Mouse (Mus musculus) limb, embryonic 14.5 days (tissue): Measurements from ENCODE around the gene Cdk9. TPM values are rescaled to one million over a fixed set of nuclear protein-coding genes. Genes with fewer than 3 reads are reported as not detected.

ENCODE experiments used
- ATAC-seq: fragments of 200-750 bp; cut with Nextera tagmentation; 2 replicates; pipeline ENCODE4 v1.8.0; 2017; ENCODE audit warnings: low read depth, moderate number of reproducible peaks, moderate TSS enrichment; ENCODE audit not compliant: low FRiP score
- DNase-seq: peaks from one replicate; pipeline ENCODE4 v3.0.0-alpha.2; 2015; ENCODE audit warnings: low spot score
- H3K27ac ChIP-seq: fragments of 300-500 bp; sonication (generic); replicated peaks from 2 replicates; pipeline ENCODE4 v1.5.1; 2014; ENCODE audit warnings: low read depth, mild to moderate bottlenecking, low read length, moderate library complexity, mixed read lengths
- H3K27me3 ChIP-seq: fragments of 300-500 bp; sonication (generic); 2 replicates; pipeline ENCODE4 v1.6.1; 2014; ENCODE audit warnings: low read length, mixed read lengths; ENCODE audit not compliant: control insufficient read depth, insufficient read depth
- H3K36me3 ChIP-seq: fragments of 300-500 bp; sonication (generic); 2 replicates; pipeline ENCODE4 v1.6.1; 2014; ENCODE audit warnings: mild to moderate bottlenecking, low read length, moderate library complexity, mixed read lengths; ENCODE audit not compliant: control insufficient read depth, insufficient read depth
- H3K4me1 ChIP-seq: fragments of 300-500 bp; sonication (generic); 2 replicates; pipeline ENCODE4 v1.6.1; 2014; ENCODE audit warnings: antibody characterized with exemption, low read length, mixed read lengths; ENCODE audit not compliant: control insufficient read depth, insufficient read depth
- H3K4me2 ChIP-seq: fragments of 300-500 bp; sonication (generic); replicated peaks from 2 replicates; pipeline ENCODE4 v1.6.1; 2014; ENCODE audit warnings: low read depth, mild to moderate bottlenecking, low read length, moderate library complexity; ENCODE audit not compliant: severe bottlenecking
- H3K4me3 ChIP-seq: fragments of 300-500 bp; sonication (generic); replicated peaks from 2 replicates; pipeline ENCODE4 v1.5.1; 2014; ENCODE audit warnings: low read length
- H3K9ac ChIP-seq: fragments of 300-500 bp; sonication (generic); 2 replicates; pipeline ENCODE4 v1.6.1; 2014; ENCODE audit warnings: mild to moderate bottlenecking, low read depth, low read length, moderate library complexity; ENCODE audit not compliant: severe bottlenecking
- H3K9me3 ChIP-seq: fragments of 300-500 bp; sonication (generic); 2 replicates; pipeline ENCODE4 v1.6.1; 2016; ENCODE audit warnings: low read length; ENCODE audit not compliant: control insufficient read depth
- POLR2A ChIP-seq: fragments of 200-500 bp; IDR thresholded peaks from 2 replicates; pipeline ENCODE4 v1.8.0; 2012; ENCODE audit warnings: inconsistent platforms, mild to moderate bottlenecking, moderate library complexity, borderline replicate concordance; ENCODE audit not compliant: insufficient read depth, insufficient read length; ENCODE audit errors: extremely low read depth
- WGBS: fragments of 180-500 bp; shearing (Covaris S2); extraction: QIAGEN DNeasy Blood & Tissue Kit; methylation state at CpG from one replicate; pipeline ENCODE4 v1.1.7; 2014; 5-methylcytosine and 5-hydroxymethylcytosine counted together
- polyA plus RNA-seq, 2 experiments: library from polyadenylated mRNA; depleted of rRNA in 1 of 2; stranded (reverse) in 1 of 2; unstranded in 1 of 2; fragments of >200 nt; fragmentation: Nextera tagmentation in 1 of 2; extraction: Ambion mirVana in 1 of 2; gene quantifications; 2 replicates each; pipeline versions ENCODE4 v1.2.1 to v1.2.3; 2012 to 2014

The Cdk9 gene
- polyA plus RNA-seq, 2 experiments, result 84.7 to 211 TPM

GRCm38 (mm10) chr2:32692496-32692895 is 20.4 kb downstream of the Cdk9 start:
- DNase-seq (no peak), ATAC-seq (no peak)
- no peak overlapping the region for H3K27ac ChIP-seq
- TF ChIP-seq POLR2A, result no peak
- 96% methylated on average over 14 of the region's 14 CpGs for WGBS
- peak overlapping the region; percentile 81 for H3K4me2 ChIP-seq
- peak overlapping the region; percentile 89; the same call in 1 of the 2 replicates for H3K4me3 ChIP-seq
- no peak overlapping the region for H3K9ac ChIP-seq
- H3K9me3 ChIP-seq, result no peaks in the 10 kb centered on the region
- H3K27me3 ChIP-seq, result no peaks in the 10 kb centered on the region
- H3K36me3 ChIP-seq, result peaks cover 21% of the 10 kb centered on the region
- H3K4me1 ChIP-seq, result peaks cover 11% of the 10 kb centered on the region

DNA sequence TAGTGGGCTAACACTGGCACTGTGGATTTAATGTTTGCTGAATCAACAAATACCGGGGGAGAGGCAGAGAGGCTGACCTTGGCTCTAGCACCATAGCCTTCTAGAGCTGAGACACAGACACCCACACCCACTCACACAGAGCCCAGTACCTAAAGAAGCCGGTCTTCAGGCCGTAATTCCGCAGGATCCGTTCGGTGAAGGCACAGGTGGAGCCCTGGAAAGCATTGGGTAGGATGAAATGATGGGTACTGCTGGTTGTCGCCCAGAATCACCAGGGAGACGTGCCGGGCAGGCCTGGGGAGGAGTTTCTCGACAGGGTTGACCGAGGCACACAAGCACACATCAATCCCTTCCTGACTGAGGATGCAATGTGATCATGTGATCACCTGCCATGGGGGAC is 21.8 kb downstream of the Cdk9 start:
- Histone ChIP-seq H3K4me3 (no peak overlapping the region), H3K27ac (no peak overlapping the region), H3K9ac (no peak overlapping the region), H3K4me2 (no peak overlapping the region), H3K36me3 (peaks cover 36% of the 10 kb centered on the region), H3K4me1 (peaks cover 11% of the 10 kb centered on the region), H3K9me3 (no peaks in the 10 kb centered on the region), H3K27me3 (no peaks in the 10 kb centered on the region)
- TF ChIP-seq POLR2A, result no peak
- ATAC-seq (no peak), DNase-seq (no peak)
- 83% methylated on average over 11 of the region's 11 CpGs for WGBS

- Histone ChIP-seq H3K9ac (no peak overlapping the region), H3K4me1 (peaks cover 11% of the 10 kb centered on the region), H3K4me3 (no peak overlapping the region), H3K9me3 (no peaks in the 10 kb centered on the region), H3K36me3 (peaks cover 52% of the 10 kb centered on the region), H3K27ac (no peak overlapping the region), H3K4me2 (no peak overlapping the region), H3K27me3 (no peaks in the 10 kb centered on the region)
- peak; percentile 89 for DNase-seq
- ATAC-seq, result no peak; the same call in 1 of the 2 replicates
- WGBS, result 19% methylated on average over 5 of the region's 5 CpGs
- TF ChIP-seq POLR2A, result no peak; the same call in 1 of the 2 replicates
These were observed 23.5 kb downstream of the Cdk9 start for GRCm38 (mm10) chr2:32689420-32689819.

DNA sequence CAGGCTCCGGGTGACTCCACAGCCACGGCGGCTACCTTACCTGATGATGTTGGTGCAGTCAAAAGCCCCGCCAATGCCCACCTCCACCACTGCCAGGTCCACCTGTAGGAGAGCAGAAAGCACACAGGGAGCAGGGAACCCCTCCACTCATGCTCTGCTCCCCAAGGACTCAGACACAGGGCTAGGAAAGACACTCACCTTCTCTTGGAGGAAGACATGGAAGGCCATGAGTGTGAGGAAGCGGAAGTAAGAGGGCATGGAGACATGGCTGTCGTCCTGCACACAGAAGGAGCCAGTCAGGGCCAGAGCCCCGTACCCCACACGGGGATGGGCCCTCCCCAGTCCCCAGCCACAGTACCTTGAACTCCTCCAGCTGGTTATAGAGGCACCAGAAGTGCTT is 25.3 kb downstream of the Cdk9 start:
- H3K36me3 ChIP-seq, result peaks cover 68% of the 10 kb centered on the region
- H3K4me1 ChIP-seq, result peaks cover 3% of the 10 kb centered on the region; the same call in 1 of the 2 replicates
- H3K9me3 ChIP-seq, result no peaks in the 10 kb centered on the region
- DNase-seq (no peak), ATAC-seq (no peak)
- H3K4me2 ChIP-seq, result no peak overlapping the region
- 89% methylated on average over 8 of the region's 8 CpGs for WGBS
- H3K27ac ChIP-seq, result no peak overlapping the region
- TF ChIP-seq POLR2A, result no peak
- no peak overlapping the region for H3K9ac ChIP-seq
- no peaks in the 10 kb centered on the region for H3K27me3 ChIP-seq
- H3K4me3 ChIP-seq, result no peak overlapping the region

- DNase-seq, result no peak
- 90% methylated on average over 6 of the region's 6 CpGs for WGBS
- Histone ChIP-seq H3K9me3 (no peaks in the 10 kb centered on the region), H3K27me3 (no peaks in the 10 kb centered on the region), H3K36me3 (peaks cover 70% of the 10 kb centered on the region), H3K9ac (no peak overlapping the region), H3K4me3 (no peak overlapping the region), H3K4me1 (no peaks in the 10 kb centered on the region; the same call in 1 of the 2 replicates), H3K4me2 (no peak overlapping the region), H3K27ac (no peak overlapping the region)
- no peak for TF ChIP-seq POLR2A
- no peak for ATAC-seq
These were observed 26.2 kb downstream of the Cdk9 start for GRCm38 (mm10) chr2:32686640-32687039.

DNA sequence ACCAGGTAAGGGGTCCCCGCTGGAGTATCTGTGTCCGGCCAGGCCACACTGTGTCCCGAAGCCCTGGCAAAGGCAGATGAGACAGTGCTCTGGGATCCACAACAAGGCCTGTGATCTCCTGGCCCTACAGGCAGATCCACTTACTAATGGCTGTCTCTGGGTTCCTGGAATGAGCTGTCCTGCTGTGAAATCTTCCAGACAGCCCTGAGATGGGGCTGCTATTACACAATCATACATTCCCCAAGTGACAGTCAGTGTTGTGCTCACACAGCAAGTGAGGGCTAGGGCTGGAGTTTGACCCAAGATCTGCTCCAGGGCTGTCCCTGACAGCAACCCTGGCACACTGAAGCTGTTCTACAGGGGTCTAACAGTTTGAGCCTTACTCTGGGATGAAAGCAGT is 27.1 kb downstream of the Cdk9 start:
- Histone ChIP-seq H3K4me3 (no peak overlapping the region), H3K27me3 (no peaks in the 10 kb centered on the region), H3K9ac (no peak overlapping the region), H3K27ac (no peak overlapping the region), H3K4me1 (no peaks in the 10 kb centered on the region; the same call in 1 of the 2 replicates), H3K9me3 (no peaks in the 10 kb centered on the region), H3K4me2 (no peak overlapping the region), H3K36me3 (peaks cover 68% of the 10 kb centered on the region)
- no peak for DNase-seq
- 89% methylated on average over 3 of the region's 3 CpGs for WGBS
- no peak for ATAC-seq
- no peak for TF ChIP-seq POLR2A
